Mouse (Mus musculus) fat pad, adult 2 months (tissue): ENCODE measurements around the gene Slc25a44.
"Not testable (repeated sequence)": the region's sequence is repeated elsewhere in the genome, so short reads cannot be mapped to it uniquely, and the experiment has no call there.

Experiments
- DNase-seq: peaks from one replicate; pipeline ENCODE4 v3.0.0-alpha.2; 2011; ENCODE audit warnings: low read depth, low spot score; ENCODE audit errors: extremely low read depth

Gene Slc25a44

DNA sequence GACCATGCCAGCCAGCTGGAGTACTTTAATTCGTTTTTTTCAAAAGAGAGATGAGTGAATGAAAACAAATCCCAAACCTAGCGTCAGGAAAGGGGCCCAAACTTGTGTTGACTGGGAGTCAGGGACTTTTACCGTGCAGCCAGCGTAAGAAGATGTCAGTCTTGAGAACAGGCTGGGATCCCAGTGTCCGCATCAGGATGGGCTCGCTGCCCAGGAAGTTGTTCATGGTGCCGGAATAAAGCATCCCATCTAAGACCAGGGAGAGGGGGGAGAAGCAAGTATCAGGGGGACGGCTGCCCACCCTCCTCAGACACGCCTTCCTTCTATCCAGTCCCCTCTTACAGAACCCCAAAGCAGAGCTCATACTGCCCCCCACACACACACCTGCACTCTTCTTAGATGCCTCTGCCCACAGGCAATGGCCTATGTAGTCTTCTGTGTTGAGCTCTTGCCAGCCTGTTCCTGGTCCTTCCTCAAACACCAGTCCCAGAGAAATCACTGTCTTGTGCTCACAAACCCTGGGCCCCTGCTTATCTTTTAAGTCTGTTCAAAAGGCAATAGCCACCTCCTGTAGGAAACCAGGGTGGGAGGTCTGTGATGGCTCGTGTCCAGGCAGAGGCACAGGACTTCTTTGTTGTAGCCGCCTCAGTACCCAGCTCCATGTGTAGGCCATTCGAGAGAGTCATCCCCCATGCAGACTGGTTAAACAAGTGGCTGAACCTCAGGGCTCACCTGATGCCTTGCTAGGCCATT lies 25.6 kb upstream of the Slc25a44 start:
- no peak for DNase-seq

DNA sequence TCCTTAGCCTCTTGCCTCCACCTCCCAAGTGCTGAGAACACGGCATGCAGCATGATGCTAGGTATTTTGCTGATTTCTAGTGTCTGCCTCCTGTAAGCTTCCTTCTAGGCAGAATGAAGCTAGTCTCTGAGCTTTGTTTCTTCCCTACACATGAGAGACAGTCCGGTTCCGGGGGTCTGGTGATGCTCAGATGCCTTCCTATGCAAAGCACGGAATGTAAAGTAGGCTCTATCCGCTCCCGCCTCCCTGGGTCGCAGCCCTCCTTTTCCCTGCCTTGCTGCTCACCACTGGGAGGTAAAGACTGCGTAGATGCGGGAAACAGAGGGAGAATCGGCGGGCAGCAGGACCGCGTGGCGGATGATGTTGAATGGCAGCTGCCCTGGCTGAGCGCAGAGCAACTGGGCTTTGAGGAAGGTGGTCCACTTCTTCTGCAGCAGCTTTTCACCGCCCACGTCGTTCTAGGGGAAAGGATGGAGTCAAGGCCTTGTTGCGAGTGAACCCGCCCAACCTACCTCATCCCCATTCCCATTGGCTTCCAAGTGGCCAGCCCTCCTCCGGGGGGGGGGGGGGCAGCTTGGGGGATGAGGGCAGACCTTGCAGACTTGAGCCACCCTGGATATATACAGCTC lies 24.6 kb upstream of the Slc25a44 start:
- DNase-seq, result no peak

- DNase-seq, result no peak
These were observed 23.5 kb upstream of the Slc25a44 start for GRCm38 (mm10) chr3:88448443-88448842.

GRCm38 (mm10) chr3:88447676-88448183 lies 22.8 kb upstream of the Slc25a44 start:
- no peak for DNase-seq

DNA sequence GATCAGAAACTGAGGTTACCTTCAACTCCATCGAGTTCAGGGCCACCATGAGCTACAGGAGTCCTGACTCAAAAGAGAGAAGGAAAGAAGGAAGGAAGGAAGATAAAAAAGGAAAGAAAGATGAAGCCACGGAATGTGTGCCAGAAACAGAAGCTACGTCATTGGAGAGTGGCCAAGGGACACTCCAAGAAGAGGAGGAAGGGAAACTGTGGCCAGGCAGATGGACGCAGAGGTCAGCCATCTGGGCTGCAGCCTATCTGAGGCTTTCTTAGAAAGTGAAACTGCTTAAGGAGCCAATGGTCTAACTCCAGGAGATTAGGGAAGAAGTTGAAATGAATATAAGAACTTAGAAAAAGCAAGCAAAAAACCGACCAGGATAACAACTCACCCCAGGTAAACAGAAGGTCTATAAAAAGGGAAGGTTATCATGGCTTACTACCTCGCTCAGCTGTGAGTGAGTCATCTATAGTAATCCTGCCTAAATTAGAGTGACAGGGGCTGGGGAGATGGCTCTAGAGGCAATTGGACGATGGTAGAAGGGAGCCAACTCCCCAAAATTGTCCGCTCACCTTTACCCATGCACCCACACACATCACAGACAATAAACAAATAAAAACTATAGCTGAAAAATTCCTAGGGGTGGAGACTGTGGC lies 21.7 kb upstream of the Slc25a44 start:
- DNase-seq, result no peak

- DNase-seq, result no peak
These were observed 17.9 kb upstream of the Slc25a44 start for GRCm38 (mm10) chr3:88442888-88443287.

GRCm38 (mm10) chr3:88442488-88442887 lies 17.5 kb upstream of the Slc25a44 start:
- DNase-seq, result no peak

DNA sequence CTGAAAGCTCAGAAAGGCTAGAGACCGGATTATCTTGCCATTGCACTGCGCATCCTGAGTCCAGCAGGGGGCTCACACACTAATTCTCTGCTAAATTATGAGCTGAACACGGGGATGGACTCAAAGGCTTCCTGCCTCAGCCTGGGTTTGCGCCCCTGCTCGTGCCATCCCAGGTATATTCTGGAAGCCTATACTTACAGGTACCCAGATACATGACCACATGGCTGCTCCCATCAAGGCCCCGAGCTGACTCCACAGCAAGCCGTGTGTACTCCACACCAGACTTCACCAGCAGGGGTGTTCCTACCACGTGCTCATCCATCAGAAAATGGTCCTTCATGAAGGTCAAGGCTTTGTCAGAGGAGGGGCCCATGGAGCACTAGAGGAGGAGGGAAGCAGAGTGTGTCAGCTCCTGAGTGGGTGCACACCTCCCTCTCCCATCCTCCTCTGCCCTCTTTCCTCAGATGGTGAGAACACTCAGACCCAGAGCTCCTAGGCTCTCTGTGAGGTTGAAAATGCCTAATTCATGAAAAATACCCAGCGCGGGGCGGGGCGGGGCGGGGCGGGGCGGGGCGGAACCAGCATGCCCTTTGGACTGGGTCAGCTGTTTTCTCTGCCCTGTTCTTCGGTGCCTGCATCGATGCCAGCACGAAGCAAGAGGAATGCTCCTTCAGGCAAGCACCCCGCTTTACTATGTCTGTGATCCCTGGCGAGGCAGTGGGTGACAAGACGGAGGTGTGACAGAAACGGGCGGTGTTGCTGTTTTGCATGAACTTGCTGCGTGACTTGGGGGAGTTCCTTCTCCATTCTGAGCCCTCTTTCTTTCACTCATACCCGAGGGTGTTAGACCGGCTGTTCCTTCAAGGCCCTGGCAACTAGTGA lies 15.8 kb upstream of the Slc25a44 start:
- no peak for DNase-seq

DNA sequence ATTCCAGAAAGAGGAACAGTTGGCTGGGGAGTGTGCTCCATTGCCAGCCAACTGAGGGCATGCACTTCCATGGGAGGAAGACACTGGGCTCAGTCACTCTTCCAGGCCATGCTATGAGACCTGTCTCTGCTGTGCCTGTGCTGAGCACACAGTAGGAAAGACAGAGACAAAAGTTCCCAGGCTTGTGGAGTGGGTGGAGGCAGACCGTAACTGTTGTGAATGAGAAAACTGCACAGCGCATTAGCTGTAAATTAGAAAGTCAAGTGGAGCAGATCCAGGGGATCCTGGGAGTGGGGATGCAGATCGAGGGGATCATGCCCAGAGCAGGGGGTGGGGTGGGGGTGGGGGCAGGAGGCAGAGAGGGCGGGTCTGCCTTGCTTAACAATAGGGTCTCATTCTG lies 14.6 kb upstream of the Slc25a44 start:
- DNase-seq, result no peak

DNA sequence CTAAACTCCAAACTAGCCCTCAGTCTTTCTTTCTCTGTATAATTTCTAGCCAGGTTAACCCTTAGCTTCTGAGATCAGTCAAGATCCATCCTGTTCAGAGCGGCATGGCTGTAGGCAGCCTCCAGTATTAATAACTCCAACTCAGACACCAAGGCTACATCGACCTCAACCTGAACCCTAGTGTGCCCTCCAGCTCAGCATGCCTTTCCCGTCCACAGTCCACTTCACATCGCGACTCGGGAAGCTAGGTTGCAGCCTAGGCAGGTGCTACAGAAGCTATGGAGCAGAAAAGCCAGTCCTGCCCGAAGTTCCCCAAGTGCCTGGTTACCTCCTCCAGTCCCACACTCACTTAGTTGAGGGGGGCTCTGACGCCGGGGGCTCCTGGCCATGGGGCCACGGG lies 12.5 kb upstream of the Slc25a44 start:
- DNase-seq, result no peak

DNA sequence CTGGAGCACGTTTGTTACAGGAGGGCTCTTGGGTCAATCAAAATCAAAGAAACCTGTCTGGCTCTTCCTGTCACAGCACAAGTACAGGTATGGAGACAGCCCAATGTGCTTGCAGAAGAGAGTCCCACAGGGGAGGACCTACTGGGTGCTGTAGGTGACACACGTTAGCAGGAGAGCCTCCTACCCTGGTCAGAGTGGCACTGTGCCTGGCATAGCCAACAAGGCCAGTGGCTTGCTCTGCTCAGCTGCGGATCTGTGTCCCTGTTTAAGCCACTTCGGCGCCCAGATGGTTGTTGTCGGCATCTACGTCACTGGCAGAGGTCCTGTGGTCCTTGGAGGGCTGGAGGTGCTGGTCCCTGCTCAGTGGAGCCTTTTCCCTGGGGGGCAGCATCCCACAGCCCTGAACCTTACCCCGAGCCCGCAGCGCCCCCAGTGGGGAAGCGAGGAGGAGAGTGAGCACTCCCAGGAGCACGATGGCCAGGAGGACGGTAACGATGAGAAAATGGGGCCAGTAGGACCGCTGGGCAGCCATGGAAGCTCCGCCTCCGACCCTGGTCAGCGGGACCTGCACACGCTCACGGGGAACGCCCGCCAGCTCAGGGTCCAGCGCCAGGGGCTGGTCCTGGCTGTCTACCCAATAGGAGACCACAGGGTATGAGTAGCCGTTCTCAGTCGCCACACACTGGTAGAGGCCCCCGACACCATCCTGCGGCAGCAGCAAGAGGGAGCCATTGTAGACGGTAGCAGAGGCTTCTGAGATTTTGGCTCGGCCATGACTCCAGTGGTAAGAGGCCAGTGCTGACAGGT lies 11.7 kb upstream of the Slc25a44 start:
- no peak for DNase-seq

- DNase-seq, result no peak
These were observed 10.6 kb upstream of the Slc25a44 start for GRCm38 (mm10) chr3:88435515-88435914.

DNA sequence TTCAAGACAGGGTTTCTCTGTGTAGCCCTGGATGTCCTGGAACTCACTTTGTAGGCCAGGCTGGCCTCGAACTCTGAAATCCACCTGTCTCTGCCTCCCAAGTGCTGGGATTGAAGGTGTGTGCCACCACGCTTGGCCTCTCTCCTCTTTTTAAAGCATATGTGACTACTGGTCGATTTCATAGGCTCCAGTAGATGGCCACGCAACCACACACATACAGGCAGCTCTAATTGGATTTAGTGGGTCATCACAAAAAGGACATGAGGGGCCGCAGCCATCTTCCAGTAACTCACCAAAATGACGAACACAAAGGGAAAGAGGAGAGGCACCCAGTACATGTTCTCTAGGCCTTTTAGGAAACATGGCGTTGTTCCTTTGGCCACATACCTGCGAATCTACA lies 3.7 kb upstream of the Slc25a44 start:
- DNase-seq, result not testable (repeated sequence)

- no peak for DNase-seq
These were observed 2.5 kb upstream of the Slc25a44 start for GRCm38 (mm10) chr3:88427342-88427905.

DNA sequence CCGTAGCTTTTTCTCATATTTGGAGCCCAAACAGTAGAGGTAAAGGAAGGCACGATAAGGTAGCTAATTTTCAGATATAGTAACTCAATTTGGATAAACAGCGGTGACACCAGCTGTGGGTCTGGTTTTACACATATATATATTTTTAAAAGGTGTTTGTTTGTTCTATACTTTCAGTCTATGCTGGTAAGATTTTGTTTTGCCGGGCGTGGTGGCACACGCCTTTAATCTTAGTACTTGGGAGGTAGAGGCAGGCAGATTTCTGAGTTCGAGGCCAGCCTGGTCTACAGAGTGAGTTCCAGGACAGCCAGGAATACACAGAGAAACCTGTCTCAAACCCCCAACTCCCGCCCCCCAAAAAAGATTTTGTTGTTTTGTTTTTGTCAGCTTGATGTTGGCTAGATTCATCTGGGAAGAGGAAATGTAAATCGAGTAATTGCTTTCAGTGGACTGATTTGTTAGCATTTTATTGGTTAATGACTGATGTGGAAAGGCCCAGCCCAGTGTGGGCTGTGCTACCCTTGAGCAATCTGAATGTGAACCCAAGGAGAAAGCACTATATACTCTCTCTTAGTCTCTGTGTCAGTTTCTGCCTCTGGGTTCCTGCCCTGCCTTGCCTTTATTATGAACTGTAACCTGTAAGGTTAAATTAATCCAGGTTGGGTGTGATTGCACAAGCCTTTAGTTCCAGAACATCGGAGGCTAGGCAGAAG lies 925 bp upstream of the Slc25a44 start:
- no peak for DNase-seq

DNA sequence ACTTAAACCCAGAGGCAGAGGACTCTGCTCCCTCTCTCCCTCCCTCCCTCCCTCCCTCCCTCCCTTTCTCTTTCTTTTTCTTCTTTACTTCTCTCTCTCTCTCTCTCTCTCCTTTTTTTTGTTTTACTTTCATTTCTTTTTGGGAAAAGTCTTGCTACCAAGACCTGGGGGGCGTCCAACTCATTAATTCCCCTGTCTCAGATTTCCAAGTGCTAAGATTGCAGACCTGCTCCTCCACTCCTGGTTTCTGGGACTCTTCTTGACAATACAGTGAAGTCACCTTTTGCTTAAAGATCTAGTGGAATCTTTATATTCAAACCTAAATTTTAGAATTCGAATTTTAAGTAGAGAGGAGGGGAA lies 371 bp upstream of the Slc25a44 start:
- no peak for DNase-seq

DNA sequence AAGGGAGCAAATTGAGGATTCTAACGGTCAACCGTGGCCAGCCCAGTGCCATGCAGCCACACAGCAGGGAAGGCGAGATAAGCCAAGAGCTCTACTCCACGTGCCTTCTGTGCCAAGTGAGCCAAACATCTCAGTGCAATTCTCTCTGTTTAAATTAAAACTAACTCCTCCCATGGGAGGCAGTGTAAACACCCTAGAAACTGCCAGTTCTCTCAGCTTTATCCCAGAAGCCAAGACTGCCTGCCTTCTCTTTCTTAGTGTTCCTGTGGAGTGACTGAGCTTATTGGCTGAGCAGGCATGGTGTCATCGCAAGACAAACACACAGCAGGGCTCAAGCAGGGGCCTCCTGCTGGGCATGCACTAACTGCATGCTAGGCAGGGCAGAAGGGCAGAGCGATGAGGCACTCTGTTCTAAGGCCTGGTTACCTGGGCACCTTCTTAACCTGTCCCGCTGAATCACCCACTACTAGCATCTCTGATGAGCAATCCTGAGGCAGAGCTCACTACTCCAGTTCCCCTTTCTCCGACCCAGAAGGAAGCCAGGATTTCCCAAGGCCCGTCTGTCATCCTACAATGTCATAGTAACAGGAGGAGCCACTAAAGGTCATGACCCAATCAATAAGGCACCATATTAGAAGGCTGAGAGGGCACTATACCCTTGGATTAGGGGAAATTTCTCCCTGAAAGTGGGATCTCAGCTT lies 2.8 kb downstream of the Slc25a44 start:
- DNase-seq, result no peak

GRCm38 (mm10) chr3:88420771-88421170 lies 4.2 kb downstream of the Slc25a44 start:
- no peak for DNase-seq

GRCm38 (mm10) chr3:88418016-88418415 lies 6.9 kb downstream of the Slc25a44 start:
- DNase-seq, result no peak
